Mouse (Mus musculus) kidney, postnatal 14 days (tissue): Measurements from ENCODE around the gene Rassf8.

Source experiments
- DNase-seq: peaks from one replicate; pipeline ENCODE4 v3.0.0; 2022; ENCODE audit warnings: mixed read lengths

The Rassf8 gene

DNA sequence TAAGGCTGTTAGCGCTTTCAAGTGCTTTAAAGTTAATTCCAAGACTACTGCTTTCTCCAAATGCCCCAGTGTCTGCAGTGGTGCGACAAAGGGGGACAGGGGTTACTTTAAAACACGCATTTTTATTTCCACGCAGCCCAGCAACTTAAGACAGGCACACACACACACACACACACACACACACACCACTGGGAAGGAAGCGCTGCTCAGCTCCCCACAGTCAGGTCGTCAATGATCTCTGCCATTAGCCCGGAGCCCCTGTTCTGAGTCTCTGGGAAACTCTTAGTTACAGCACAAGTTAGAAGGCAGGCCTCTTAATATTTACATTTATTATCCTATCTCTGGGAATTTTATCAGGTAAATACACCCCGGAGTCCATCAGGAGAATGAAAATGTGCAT, 117.6 kb downstream of the Rassf8 start:
- DNase-seq: no peak

DNA sequence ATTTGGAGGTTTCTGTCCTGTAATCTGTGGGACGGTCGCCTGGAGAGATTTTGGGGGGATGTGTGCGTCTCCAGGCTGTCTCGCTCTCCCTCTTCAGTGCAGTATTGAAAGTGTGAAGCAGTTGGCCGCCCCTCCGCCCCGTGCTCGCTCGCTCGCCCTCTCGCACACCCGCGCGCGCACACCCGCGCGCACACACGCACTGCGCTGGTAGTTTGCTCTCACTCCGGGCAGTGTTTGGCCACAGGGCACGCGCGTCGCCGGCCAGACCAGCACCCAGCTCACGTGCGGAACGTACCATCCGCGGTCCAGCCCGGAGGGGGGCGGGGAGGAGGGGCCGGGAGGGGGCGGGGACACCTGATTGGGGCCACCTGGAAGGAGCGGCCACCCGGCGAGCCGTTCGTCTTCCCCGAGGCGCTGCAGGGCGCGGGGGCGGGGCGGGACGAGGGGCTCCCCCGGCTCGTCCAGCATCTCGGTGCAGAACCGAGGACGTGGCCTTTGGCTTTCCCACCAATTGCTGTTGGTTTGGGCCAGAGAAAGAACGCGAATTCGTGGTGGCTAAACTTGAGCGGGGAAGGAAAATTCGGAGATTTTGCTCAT, 118.8 kb downstream of the Rassf8 start, which contains the start of gene Bhlhe41:
Gene Bhlhe41, minus strand, starts transcription at position 270 of the 597 bp plus-strand sequence.
- DNase-seq: peak; percentile 70

DNA sequence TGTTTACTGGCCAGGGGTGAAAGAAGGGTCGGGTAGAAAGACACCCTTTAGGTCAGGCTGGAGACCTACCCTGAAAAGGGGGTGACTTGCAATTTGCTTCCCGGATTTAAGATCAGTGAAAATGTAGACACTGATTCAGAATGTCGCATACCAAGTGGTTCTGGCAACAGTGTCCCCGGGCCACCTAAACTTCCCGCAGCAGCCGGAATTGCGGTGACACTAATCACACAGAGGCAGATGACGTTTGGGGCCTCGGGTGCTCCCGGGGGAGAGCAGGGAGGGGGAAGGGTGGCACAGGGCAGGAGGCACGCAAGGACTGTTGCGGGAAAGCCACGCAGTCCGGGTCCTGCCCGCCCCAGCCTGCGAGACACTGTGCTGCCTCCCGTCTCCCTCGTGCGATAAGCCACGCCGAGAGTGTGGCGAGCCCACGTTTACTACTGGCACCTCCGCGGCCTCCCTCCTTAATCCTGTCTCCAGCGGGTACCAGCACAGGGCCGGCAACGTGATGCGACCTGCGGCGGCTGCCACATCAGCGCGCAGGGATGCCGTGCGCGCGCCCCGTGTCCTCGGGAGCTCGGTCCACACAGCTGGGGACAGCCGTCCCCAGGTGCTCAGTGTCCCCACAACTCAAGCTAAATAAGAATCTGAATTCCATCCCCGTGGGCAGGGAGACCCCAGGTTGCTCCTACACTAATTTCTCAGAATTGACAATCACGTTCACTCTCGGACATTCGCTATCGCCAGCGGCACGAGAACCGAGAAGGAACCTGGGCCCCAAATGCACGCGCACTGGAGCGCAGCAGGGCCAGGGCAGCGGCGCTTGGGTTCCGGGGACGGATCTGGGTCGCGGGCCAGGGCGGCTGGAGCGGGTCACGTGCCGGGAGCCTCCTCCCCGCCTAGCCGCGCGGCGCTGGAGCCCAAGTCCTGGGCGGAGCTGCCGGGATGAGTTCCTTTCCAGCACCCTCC, 119.6 kb downstream of the Rassf8 start:
- DNase-seq: peak; percentile 91

DNA sequence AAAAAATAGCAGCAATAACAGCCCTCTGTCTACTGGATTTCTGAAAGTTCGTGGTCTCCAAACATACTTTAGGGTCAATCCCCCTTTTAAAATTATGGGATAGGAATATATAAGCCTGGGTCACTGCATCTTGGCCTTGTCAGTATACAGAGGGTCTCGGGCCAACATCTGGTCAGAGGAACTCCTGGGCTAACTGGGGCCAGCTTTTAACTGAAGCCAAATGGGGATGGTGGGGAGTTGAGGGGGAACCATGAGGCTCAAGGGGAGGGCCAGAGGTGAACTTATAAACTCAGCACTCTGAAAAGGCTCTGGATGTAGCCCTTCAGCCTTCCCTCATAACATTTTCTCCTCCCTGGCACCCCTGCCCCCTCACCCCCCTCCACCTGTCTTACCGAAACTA, 120.6 kb downstream of the Rassf8 start:
- no peak for DNase-seq
